Mouse (Mus musculus) cerebral cortex, adult 2 months (tissue): ENCODE results near the gene Trim39.

Experiments used
- WGBS: fragments of 180-500 bp; shearing (Covaris S2); methylation state at CpG from one replicate; pipeline ENCODE4 v1.1.7; 2018; 5-methylcytosine and 5-hydroxymethylcytosine counted together

Trim39 gene

DNA sequence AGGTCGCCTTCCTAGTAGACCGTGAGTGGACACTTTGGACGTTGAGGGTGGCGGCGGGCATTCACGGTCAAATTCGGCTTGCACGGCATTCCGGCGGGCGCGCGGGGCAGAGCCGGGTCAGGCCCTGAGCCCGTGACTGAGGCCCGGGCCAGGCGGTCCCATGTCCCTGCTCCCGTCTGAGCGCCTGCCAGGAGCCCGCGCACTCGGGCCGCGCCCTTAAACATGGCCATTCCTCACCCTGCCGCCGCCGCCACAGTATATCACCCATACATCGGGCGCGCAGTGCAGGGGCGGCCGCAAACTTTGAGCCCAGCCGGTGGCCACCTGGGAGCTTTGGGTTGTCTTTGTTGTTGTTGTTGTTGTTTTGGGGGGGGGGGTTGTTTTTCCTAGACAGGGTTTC lies 23.2 kb downstream of the Trim39 start:
- WGBS = 36% methylated on average over 33 of the region's 33 CpGs

DNA sequence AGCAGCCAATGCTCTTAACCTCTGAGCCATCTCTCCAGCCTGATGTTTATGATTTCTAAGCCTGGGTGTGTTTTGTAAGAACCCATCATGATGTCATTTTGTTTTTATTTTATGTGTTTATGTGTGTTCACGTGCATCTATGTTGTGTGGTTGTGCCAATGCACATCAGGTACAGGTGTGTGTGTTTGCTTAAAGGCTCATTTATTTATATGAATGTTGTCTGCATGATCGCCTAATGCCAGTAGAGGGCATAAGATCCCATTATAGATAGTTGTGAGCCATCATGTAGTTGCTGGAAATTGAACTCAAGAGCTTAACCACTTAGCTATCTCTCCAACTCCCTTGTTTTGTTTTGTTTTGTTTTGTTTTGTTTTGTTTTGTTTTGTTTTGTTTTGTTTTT lies 26.3 kb downstream of the Trim39 start:
- WGBS = 82% methylated on average over 2 of the region's 2 CpGs

DNA sequence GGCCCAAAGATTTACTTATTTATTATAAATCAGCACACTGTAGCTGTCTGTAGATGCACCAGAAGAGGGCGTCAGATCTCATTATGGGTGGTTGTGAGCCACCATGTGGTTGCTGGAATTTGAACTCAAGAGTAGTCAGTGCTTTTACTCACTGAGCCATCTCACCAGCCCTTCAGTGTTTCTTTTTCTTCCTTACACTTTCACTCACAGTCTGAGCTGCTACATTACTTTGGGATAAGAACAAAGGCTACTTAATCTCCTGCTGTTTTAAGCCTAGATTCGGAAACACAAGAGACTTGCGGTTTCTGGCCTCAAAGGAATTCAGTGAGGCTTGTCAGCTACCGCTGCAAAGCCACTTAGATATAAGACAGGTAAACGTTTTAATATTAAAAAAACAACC lies 28.0 kb downstream of the Trim39 start:
- 17% methylated on average over 5 of the region's 5 CpGs for WGBS

DNA sequence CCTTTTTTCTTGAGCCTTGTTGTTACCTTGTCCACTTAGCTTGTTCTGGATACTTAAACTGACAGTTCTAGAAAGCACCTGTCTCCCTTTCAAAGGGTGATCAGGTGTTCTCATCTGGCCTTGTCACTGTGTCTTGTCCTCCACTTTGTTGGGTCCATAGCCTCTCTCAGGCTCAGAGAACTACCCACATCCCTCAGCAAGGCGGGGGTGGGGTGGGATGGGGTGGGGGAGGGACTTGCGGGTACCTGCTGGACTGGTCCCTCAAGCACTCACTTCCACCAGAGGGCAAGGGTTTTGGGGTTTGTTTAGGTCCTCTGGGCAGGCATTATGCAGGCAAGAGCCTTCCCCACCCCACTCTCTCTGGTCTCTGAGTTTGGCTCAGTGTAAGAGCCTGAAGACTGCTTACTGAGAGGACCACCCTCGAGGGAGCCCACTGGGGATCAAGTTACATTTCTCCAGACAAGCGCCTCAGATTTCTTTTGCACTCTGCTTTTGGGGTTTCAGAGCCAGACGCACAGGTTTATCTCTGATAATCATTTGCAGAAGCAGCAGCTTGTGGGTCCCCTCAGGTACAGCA lies 31.3 kb downstream of the Trim39 start:
- WGBS = 21% methylated on average over 5 of the region's 5 CpGs

DNA sequence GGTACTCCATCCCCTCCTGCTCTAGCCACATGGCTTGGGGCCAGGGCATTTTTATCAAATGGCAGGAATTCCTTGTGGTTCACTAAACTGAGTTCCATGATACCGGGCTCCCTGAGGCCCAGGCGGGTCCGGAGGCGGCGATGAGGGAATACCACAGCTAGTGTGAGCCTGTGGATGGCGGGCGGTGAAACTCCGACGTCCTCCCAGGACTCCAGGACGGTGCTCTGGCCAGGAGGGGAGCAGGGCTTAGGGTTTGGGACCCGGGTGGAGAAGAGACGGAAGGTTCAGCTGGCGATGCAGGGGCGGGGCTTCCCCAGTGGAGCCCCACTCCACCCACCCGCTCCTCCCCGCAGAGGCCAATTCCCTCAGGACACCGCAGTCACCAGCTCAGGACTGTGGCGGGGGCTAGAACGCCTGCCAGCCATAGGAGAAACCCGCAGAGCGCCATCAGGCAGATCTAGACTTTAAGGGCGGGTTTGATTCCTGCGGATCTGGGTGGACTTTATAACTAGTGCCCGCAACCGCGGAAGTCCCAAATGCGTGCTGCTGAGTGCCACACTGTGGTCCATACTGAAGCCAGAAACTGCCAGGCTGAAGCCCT lies 34.6 kb downstream of the Trim39 start:
- 3% methylated on average over 27 of the region's 27 CpGs for WGBS

DNA sequence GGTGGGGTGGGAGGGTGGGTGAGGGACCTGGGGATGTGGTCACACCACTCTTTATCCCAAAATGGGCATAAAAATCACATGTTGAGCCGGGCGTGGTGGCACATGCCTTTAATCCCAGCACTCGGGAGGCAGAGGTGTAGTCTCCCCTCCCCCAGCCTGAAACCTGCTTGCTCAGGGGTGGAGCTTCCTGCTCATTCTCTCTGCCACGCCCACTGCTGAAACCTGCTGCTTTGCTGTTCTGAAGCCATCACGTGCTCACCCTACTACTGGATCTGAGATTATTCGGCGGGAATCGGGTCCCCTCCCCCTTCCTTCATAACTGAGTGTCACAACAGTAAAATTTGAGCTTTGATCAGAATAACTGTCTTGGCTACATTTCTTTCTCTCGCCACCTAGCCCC lies 36.7 kb downstream of the Trim39 start:
- 32% methylated on average over 8 of the region's 9 CpGs for WGBS

DNA sequence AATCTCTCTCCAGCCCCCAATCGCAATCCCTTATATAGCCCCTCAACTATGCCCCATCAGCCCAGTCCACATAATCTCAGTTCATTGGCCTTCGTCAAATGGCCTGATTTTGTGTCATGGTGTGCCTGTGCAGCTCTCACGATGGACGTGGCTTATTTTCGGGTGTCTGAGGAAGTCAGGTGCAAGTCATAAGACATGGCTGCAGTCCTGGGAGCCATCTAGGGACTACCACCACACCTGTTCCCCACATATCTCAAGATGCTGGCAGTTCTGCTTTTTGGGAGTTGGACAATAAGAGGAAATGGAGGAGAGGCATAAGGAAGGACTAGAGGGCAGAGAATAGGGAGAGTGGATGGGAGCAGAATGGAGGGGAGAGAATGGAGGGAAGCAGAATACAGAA lies 38.5 kb downstream of the Trim39 start:
- WGBS = 87% methylated on average over 5 of the region's 5 CpGs

DNA sequence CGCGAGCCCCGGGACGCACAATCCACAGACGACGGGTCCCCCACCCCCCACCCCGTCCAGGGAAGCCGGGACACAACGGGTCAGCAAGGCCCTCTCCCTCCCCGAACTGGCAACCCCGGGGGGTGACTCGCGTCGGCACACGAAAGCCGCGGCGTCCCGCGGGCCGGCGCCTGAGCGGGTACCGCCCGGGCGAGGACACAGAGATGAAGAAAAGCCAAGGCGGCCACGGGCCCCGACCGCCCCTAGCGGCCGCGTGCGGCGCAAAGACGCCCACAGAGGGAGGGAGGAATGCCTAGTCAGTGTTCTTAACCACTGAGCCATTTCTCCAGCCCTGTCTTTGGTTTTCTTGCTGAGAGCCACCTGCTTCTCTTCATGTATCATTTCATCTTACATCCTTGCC lies 40.7 kb downstream of the Trim39 start:
- 10% methylated on average over 36 of the region's 36 CpGs for WGBS

DNA sequence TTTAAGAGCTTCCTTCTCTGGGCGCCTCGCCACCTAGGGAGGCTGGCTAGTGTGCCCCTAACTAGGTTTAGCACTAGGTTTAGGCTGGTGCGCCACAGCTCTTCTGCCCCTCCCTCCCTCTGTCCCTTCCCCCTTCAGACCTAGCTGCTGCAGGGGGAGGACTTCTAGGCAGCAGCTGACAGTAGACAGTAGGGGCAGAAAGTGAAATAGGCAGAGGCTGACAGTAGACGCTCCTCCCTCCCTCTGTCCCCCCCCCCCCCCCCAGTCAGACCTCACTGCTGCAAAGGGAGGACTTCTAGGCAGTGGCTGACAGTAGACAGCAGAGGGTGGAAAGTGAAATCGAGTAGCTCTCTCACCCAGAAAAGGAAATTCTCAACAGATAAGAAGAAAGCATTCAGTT lies 43.0 kb downstream of the Trim39 start:
- WGBS = 13% methylated on average over 5 of the region's 5 CpGs

DNA sequence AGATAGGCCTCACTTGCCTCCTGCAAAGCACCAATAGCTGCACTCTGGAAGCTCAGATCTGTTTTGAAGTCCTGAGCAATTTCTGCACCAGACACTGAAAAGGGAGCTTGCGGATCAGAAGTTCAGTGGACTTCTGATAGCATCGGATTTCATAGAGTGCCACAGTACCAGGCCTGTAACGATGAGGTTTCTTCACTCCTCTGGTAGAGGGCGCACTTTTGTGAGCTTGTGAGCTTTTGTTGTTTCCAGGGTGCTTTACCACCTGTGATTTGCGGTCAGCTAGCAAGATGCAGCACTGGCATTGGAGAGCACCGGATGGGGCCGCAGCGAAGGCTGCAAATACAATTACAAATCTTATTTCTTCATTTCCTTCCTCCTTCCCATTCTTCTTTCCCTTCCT lies 45.1 kb downstream of the Trim39 start:
- WGBS = 26% methylated on average over 8 of the region's 8 CpGs

DNA sequence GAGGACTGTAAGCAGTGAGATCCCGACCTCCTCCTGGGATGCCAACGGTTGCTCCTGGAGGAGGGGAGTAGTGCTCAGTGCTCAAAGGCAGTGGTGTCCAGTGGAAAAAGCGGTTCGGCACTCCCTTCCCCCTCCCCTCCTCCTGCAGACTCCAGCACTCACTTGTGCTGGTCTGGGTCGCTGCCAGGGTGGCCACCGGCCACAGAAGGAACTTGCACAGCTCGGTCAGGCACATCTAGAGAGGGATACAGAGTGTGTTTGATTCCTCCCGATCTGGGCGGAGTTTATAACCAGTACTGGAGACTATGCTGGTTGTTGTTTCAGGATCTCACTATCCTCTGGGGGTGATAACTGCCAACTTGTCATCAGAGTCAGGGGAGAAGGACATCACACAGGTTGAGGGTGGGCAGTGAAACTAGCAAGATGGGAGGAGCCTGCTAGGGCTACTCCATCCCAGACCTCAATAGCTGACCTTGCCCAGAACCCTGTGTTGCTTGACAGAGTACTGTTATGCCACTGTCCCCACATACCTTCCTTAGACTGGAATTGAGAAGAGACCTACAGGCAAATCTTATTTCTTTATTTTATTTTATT lies 46.7 kb downstream of the Trim39 start:
- 13% methylated on average over 9 of the region's 9 CpGs for WGBS

DNA sequence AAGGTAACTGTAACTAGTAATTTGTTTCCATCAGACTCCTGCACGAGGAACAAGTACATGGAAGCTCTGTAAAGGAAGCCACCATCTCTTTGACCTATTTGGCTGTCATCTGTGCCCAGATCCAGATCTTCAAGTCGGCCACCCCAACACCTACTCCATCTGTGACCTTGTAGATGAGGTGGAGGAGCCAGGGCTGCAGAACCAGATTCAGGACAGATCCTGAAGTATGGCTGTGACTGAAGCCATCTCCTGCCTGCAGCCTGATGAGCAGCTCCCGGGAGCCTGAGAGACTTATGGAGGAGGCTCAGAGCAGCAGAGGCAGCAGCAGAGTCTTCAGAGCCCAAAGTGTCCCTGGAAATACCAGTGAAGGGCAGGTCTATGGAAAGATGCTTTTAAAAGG lies 47.6 kb downstream of the Trim39 start:
- 56% methylated on average over 3 of the region's 3 CpGs for WGBS

DNA sequence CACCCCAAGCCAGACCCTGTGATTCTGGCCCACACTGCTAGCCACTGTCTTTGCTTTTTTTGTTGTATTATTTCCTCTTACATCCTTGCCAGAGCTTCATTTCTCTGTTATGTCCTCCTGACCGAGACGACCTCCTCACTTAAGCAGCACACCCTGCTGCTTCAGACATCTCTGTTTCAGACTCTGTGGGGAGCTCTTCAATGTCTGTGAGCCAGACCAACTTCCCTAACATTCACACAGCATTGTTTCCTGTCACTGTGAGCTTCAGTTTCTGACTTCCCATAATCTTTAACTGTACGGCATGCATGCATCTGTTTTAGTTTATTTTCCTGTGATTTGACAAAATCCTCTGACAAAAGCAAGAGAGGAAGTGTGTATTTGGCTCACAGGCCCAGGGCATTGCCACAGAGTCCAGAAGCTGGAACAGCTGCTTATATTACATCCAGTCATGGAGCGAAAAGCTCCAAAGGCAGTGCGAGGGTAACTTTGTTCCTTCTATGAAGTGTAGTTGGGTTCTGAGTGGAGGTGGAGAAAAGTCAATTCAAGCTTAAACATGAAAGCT lies 53.4 kb downstream of the Trim39 start:
- WGBS = 69% methylated on average over 5 of the region's 5 CpGs

DNA sequence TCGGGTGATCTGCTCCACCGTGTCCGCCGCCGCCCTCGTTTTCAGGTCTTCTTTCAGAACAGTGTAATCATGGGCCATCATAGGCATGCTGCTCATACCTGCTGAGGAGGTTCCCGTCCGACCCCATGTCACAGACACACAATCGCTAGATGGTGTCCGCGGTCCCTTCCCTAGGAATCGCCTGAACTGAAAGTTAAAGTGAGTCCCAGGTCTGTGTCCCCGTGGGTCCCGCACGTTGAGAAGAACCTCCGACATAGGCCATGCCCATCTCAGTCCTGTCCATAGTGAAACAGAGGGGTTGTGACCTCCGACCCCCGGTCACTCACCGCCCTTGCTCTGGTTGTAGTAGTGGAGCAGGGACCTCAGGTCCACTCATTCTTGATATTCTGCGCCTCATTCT lies 56.5 kb downstream of the Trim39 start:
- WGBS = 8% methylated on average over 20 of the region's 20 CpGs
